Mouse (Mus musculus): Measurements from ENCODE around the gene Pdzd9. TPM values are rescaled to one million over a fixed set of nuclear protein-coding genes. Genes with fewer than 3 reads are reported as not detected.

Gene Pdzd9
- polyA plus RNA-seq, 1 experiment from 2014 or later, result 0.41 TPM

GRCm38 (mm10) chr7:120634301-120634700 is 35.8 kb downstream of the Pdzd9 start:
- WGBS, result 12% methylated on average over 9 of the region's 9 CpGs
- peak overlapping the region; percentile 92 for H3K9ac ChIP-seq (ENCODE audit: low read length)

GRCm38 (mm10) chr7:120632518-120632917 is 37.6 kb downstream of the Pdzd9 start:
- no peak overlapping the region for H3K27ac ChIP-seq (replicated peaks; ENCODE audit: low read depth, low read length)
- no peaks in the 10 kb centered on the region; the same call in 1 of the 2 replicates for H3K4me1 ChIP-seq (ENCODE audit: control insufficient read depth, insufficient read depth, low read length)
- H3K4me2 ChIP-seq (ENCODE audit: low read depth, severe bottlenecking), result no peak overlapping the region
- DNase-seq (ENCODE audit: low spot score), result no peak
- H3K4me3 ChIP-seq (ENCODE audit: low read depth, low read length), result no peak overlapping the region
- no peaks in the 10 kb centered on the region for H3K9me3 ChIP-seq (ENCODE audit: control insufficient read depth, low read length)
- H3K9ac ChIP-seq (ENCODE audit: low read length), result no peak overlapping the region
- H3K36me3 ChIP-seq (ENCODE audit: control insufficient read depth, insufficient read depth, low read length), result no peaks in the 10 kb centered on the region
- 81% methylated on average over 1 of the region's 1 CpGs for WGBS
- no peaks in the 10 kb centered on the region for H3K27me3 ChIP-seq (ENCODE audit: control insufficient read depth, insufficient read depth, low read length)
- ATAC-seq (ENCODE audit: insufficient number of reproducible peaks, low FRiP score, low TSS enrichment, low read depth), result no peak

More at GRCm38 (mm10) chr7:120634301-120634700, 35.8 kb downstream of the Pdzd9 start:
- H3K9me3 ChIP-seq (ENCODE audit: control insufficient read depth, low read length), result no peaks in the 10 kb centered on the region
- peak overlapping the region; percentile 85 for H3K27ac ChIP-seq (replicated peaks; ENCODE audit: low read depth, low read length)
- peak overlapping the region; percentile 94 for H3K4me3 ChIP-seq (ENCODE audit: low read depth, low read length)
- peak; percentile 33 for DNase-seq (ENCODE audit: low spot score)
- H3K4me1 ChIP-seq (ENCODE audit: control insufficient read depth, insufficient read depth, low read length), result no peaks in the 10 kb centered on the region; the same call in 1 of the 2 replicates
- no peak for ATAC-seq (ENCODE audit: insufficient number of reproducible peaks, low FRiP score, low TSS enrichment, low read depth)
- no peaks in the 10 kb centered on the region for H3K27me3 ChIP-seq (ENCODE audit: control insufficient read depth, insufficient read depth, low read length)
- H3K36me3 ChIP-seq (ENCODE audit: control insufficient read depth, insufficient read depth, low read length), result no peaks in the 10 kb centered on the region
- peak overlapping the region; percentile 79 for H3K4me2 ChIP-seq (ENCODE audit: low read depth, severe bottlenecking)

- no peak for ATAC-seq (ENCODE audit: insufficient number of reproducible peaks, low FRiP score, low TSS enrichment, low read depth)
Observed at GRCm38 (mm10) chr7:120620841-120621240, 49.3 kb downstream of the Pdzd9 start.

GRCm38 (mm10) chr7:120620075-120620771 is 49.9 kb downstream of the Pdzd9 start:
- 70% methylated on average over 8 of the region's 8 CpGs for WGBS
- Histone ChIP-seq H3K27me3 (ENCODE audit: control insufficient read depth, insufficient read depth, low read length) (no peaks in the 10 kb centered on the region), H3K36me3 (ENCODE audit: control insufficient read depth, insufficient read depth, low read length) (no peaks in the 10 kb centered on the region), H3K27ac (replicated peaks; ENCODE audit: low read depth, low read length) (no peak overlapping the region), H3K4me1 (ENCODE audit: control insufficient read depth, insufficient read depth, low read length) (no peaks in the 10 kb centered on the region), H3K9ac (ENCODE audit: low read length) (no peak overlapping the region), H3K9me3 (ENCODE audit: control insufficient read depth, low read length) (no peaks in the 10 kb centered on the region), H3K4me2 (ENCODE audit: low read depth, severe bottlenecking) (no peak overlapping the region), H3K4me3 (ENCODE audit: low read depth, low read length) (no peak overlapping the region)
- no peak for ATAC-seq (ENCODE audit: insufficient number of reproducible peaks, low FRiP score, low TSS enrichment, low read depth)
- DNase-seq (ENCODE audit: low spot score), result no peak

More at GRCm38 (mm10) chr7:120620841-120621240, 49.3 kb downstream of the Pdzd9 start:
- Histone ChIP-seq H3K36me3 (ENCODE audit: control insufficient read depth, insufficient read depth, low read length) (no peaks in the 10 kb centered on the region), H3K27ac (replicated peaks; ENCODE audit: low read depth, low read length) (no peak overlapping the region), H3K9me3 (ENCODE audit: control insufficient read depth, low read length) (no peaks in the 10 kb centered on the region), H3K4me2 (ENCODE audit: low read depth, severe bottlenecking) (no peak overlapping the region), H3K9ac (ENCODE audit: low read length) (no peak overlapping the region), H3K4me3 (ENCODE audit: low read depth, low read length) (no peak overlapping the region), H3K4me1 (ENCODE audit: control insufficient read depth, insufficient read depth, low read length) (no peaks in the 10 kb centered on the region), H3K27me3 (ENCODE audit: control insufficient read depth, insufficient read depth, low read length) (no peaks in the 10 kb centered on the region)
- 91% methylated on average over 9 of the region's 9 CpGs for WGBS
- no peak for DNase-seq (ENCODE audit: low spot score)

Other genes with a start within 250 kb of the Pdzd9 start
- 206 and 216 TPM in 2 replicates for gene Uqcrc2, start 35.2 kb downstream of the Pdzd9 start, polyA plus RNA-seq (2014; fragmentation: Nextera tagmentation; extraction: Ambion mirVana)
- 15.8 and 18.1 TPM in 2 replicates for gene Mosmo, start 7.3 kb upstream of the Pdzd9 start, polyA plus RNA-seq (2014; fragmentation: Nextera tagmentation; extraction: Ambion mirVana)
- gene Vwa3a, start 69.0 kb upstream of the Pdzd9 start, polyA plus RNA-seq (2014; fragmentation: Nextera tagmentation; extraction: Ambion mirVana), result 0.04 and 0.31 TPM in 2 replicates
- not detected in 2 replicates for gene Gm5737, start 142.0 kb upstream of the Pdzd9 start, polyA plus RNA-seq (2014; fragmentation: Nextera tagmentation; extraction: Ambion mirVana)
- gene Eef2k, start 172.5 kb upstream of the Pdzd9 start, polyA plus RNA-seq (2014; fragmentation: Nextera tagmentation; extraction: Ambion mirVana), result 9.6 and 12.0 TPM in 2 replicates
- gene Polr3e, start 247.4 kb upstream of the Pdzd9 start, polyA plus RNA-seq (2014; fragmentation: Nextera tagmentation; extraction: Ambion mirVana), result 23.8 and 29.3 TPM in 2 replicates